Mouse (Mus musculus) embryonic facial prominence, embryonic 14.5 days (tissue): Measurements from ENCODE around the gene Tmprss9. TPM values are rescaled to one million over a fixed set of nuclear protein-coding genes. Genes with fewer than 3 reads are reported as not detected.

Experiments used
- ATAC-seq: fragments of 200-750 bp; cut with Nextera tagmentation; 2 replicates; pipeline ENCODE4 v1.8.0; 2017; ENCODE audit warnings: low read depth, moderate number of reproducible peaks, moderate TSS enrichment
- DNase-seq: peaks from one replicate; pipeline ENCODE4 v3.0.0-alpha.2; 2015; ENCODE audit warnings: low spot score
- H3K27ac ChIP-seq: fragments of 300-500 bp; sonication (generic); replicated peaks from 2 replicates; pipeline ENCODE4 v1.5.1; 2014; ENCODE audit warnings: low read depth, mild to moderate bottlenecking, low read length, moderate library complexity
- H3K27me3 ChIP-seq: fragments of 300-500 bp; sonication (generic); replicated peaks from 2 replicates; pipeline ENCODE4 v1.6.1; 2014; ENCODE audit warnings: low read length; ENCODE audit not compliant: control insufficient read depth, insufficient read depth
- H3K36me3 ChIP-seq: fragments of 300-500 bp; sonication (generic); 2 replicates; pipeline ENCODE4 v1.6.1; 2014; ENCODE audit warnings: low read length, mixed read lengths; ENCODE audit not compliant: control insufficient read depth, insufficient read depth
- H3K4me1 ChIP-seq: fragments of 300-500 bp; sonication (generic); 2 replicates; pipeline ENCODE4 v1.6.1; 2014; ENCODE audit warnings: antibody characterized with exemption, low read length; ENCODE audit not compliant: control insufficient read depth, insufficient read depth
- H3K4me2 ChIP-seq: fragments of 300-500 bp; sonication (generic); 2 replicates; pipeline ENCODE4 v1.6.1; 2014; ENCODE audit warnings: low read depth, mild to moderate bottlenecking, low read length, moderate library complexity, mixed read lengths
- H3K4me3 ChIP-seq: fragments of 300-500 bp; sonication (generic); 2 replicates; pipeline ENCODE4 v1.5.1; 2014; ENCODE audit warnings: low read depth, mild to moderate bottlenecking, low read length
- H3K9ac ChIP-seq: fragments of 300-500 bp; sonication (generic); 2 replicates; pipeline ENCODE4 v1.6.1; 2014; ENCODE audit warnings: low read depth, mild to moderate bottlenecking, low read length, moderate library complexity, mixed read lengths
- H3K9me3 ChIP-seq: fragments of 300-500 bp; sonication (generic); 2 replicates; pipeline ENCODE4 v1.6.1; 2016; ENCODE audit warnings: low read length; ENCODE audit not compliant: control insufficient read depth
- WGBS: fragments of 180-500 bp; shearing (Covaris S2); extraction: QIAGEN DNeasy Blood & Tissue Kit; methylation state at CpG from one replicate; pipeline ENCODE4 v1.1.7; 2014; 5-methylcytosine and 5-hydroxymethylcytosine counted together
- polyA plus RNA-seq: library from polyadenylated mRNA; unstranded; fragments of >200 nt; fragmentation: Nextera tagmentation; extraction: Ambion mirVana; gene quantifications from 2 replicates; pipeline ENCODE4 v1.2.1, GENCODE M21; 2014

Gene Tmprss9
- polyA plus RNA-seq, 1 experiment from 2014 or later: 0.06 TPM

DNA sequence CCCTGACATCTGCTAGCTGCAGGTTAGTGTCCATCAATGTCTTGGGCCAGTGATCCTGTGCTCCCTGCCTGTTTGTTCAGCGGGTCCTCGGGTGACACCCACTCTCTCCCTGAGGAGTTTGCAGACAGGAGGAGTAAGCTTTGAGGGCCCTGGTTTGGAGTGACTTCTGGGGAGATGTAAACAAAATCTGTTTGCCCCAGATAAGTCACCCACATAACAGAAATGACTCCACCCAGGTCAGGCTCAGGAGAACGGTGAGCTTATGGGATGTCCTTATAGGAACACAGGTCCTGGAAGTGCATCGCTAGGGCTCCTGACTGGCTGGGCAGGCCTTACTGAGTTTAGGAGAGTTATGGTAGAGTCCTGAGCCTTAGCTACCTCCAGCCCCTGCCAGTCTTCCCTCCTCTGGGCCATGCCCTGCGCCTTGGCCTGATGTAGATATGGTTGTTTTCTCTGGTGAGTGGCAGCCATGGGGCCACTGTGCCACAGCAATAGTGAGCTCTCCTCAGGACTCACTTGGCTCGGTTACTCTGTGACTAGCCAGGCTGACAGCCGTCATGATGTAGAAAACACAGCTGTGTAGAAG, 13.2 kb upstream of the Tmprss9 start:
- H3K4me3 ChIP-seq: no peak overlapping the region
- H3K27me3 ChIP-seq: no peaks in the 10 kb centered on the region
- H3K9me3 ChIP-seq: no peaks in the 10 kb centered on the region
- peak overlapping the region; percentile 40; the same call in 1 of the 2 replicates for H3K9ac ChIP-seq
- H3K27ac ChIP-seq: peak overlapping the region; percentile 58; the same call in 1 of the 2 replicates
- no peak overlapping the region for H3K4me2 ChIP-seq
- peaks cover 22% of the 10 kb centered on the region for H3K4me1 ChIP-seq
- WGBS: 73% methylated on average over 7 of the region's 7 CpGs
- DNase-seq: no peak
- no peak for ATAC-seq
- peaks cover 19% of the 10 kb centered on the region for H3K36me3 ChIP-seq

- Histone ChIP-seq H3K9me3 (no peaks in the 10 kb centered on the region), H3K4me3 (no peak overlapping the region), H3K27me3 (no peaks in the 10 kb centered on the region), H3K27ac (no peak overlapping the region), H3K9ac (no peak overlapping the region), H3K4me2 (no peak overlapping the region), H3K36me3 (peaks cover 51% of the 10 kb centered on the region), H3K4me1 (no peaks in the 10 kb centered on the region)
- ATAC-seq (no peak), DNase-seq (no peak)
- 95% methylated on average over 5 of the region's 5 CpGs for WGBS
Measured at GRCm38 (mm10) chr10:80862305-80862704, 9.3 kb upstream of the Tmprss9 start.

GRCm38 (mm10) chr10:80864446-80864845, 7.2 kb upstream of the Tmprss9 start:
- no peak for ATAC-seq
- no peak for DNase-seq

GRCm38 (mm10) chr10:80870993-80871392, 655 bp upstream of the Tmprss9 start:
- Histone ChIP-seq H3K27ac (no peak overlapping the region), H3K9me3 (no peaks in the 10 kb centered on the region), H3K4me3 (no peak overlapping the region), H3K36me3 (peaks cover 16% of the 10 kb centered on the region; the same call in 1 of the 2 replicates), H3K4me2 (no peak overlapping the region), H3K4me1 (no peaks in the 10 kb centered on the region), H3K27me3 (no peaks in the 10 kb centered on the region), H3K9ac (no peak overlapping the region)
- DNase-seq (no peak), ATAC-seq (no peak)
- WGBS: 80% methylated on average over 1 of the region's 6 CpGs

More at GRCm38 (mm10) chr10:80864446-80864845, 7.2 kb upstream of the Tmprss9 start:
- no peaks in the 10 kb centered on the region for H3K27me3 ChIP-seq
- no peak overlapping the region for H3K9ac ChIP-seq
- H3K27ac ChIP-seq: no peak overlapping the region
- H3K4me2 ChIP-seq: no peak overlapping the region
- WGBS: 84% methylated on average over 16 of the region's 16 CpGs
- no peaks in the 10 kb centered on the region for H3K4me1 ChIP-seq
- no peak overlapping the region for H3K4me3 ChIP-seq
- no peaks in the 10 kb centered on the region for H3K9me3 ChIP-seq
- H3K36me3 ChIP-seq: peaks cover 60% of the 10 kb centered on the region

DNA sequence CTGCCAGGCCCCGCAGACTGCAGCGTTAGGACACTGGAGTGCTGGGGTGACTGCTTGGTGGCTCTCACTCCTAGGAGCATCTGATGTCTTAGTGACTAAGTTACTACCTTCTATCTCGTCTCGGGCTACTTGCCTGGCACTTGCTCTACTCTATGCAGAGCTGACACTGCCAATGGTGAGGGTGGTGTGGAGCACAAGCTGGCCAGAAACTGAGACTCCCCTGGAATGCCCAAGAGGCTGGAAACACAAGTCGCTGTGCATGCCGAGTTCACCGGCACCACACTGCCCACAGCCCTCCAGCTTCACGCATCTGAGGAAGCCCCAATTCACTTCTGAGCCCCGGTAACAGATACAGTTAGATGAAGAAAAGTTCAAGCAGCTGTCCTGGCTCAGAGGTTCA, 2.4 kb downstream of the Tmprss9 start:
- H3K4me2 ChIP-seq: no peak overlapping the region
- DNase-seq: no peak
- no peak for ATAC-seq
- H3K27me3 ChIP-seq: no peaks in the 10 kb centered on the region
- no peak overlapping the region for H3K9ac ChIP-seq
- no peak overlapping the region for H3K27ac ChIP-seq
- no peaks in the 10 kb centered on the region for H3K9me3 ChIP-seq
- 66% methylated on average over 9 of the region's 9 CpGs for WGBS
- no peaks in the 10 kb centered on the region for H3K36me3 ChIP-seq
- no peak overlapping the region for H3K4me3 ChIP-seq
- H3K4me1 ChIP-seq: no peaks in the 10 kb centered on the region

DNA sequence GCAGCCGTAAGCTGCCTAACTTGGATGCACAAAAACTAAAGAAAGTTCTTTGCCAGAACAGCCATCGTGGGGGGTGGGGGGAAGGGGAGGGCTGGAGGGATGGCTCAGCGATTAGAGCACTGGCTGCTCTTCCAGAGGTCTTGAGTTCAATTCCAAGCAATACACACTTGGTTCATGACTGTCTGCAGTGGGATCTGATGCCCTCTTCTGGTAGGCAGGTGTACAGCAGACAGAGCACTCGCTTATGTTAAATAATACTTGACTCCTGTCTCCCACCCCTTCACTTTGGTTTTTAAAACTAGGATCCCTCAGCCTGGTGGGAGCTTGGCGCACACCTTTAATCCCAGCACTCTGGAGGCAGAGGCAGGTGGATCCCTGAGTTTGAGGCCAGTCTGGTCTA, 4.4 kb downstream of the Tmprss9 start:
- Histone ChIP-seq H3K27ac (no peak overlapping the region), H3K36me3 (no peaks in the 10 kb centered on the region), H3K4me2 (no peak overlapping the region), H3K9me3 (no peaks in the 10 kb centered on the region), H3K27me3 (no peaks in the 10 kb centered on the region), H3K4me3 (no peak overlapping the region), H3K9ac (no peak overlapping the region), H3K4me1 (no peaks in the 10 kb centered on the region)
- DNase-seq (peak; percentile 32), ATAC-seq (no peak)
- WGBS: 24% methylated on average over 5 of the region's 5 CpGs

DNA sequence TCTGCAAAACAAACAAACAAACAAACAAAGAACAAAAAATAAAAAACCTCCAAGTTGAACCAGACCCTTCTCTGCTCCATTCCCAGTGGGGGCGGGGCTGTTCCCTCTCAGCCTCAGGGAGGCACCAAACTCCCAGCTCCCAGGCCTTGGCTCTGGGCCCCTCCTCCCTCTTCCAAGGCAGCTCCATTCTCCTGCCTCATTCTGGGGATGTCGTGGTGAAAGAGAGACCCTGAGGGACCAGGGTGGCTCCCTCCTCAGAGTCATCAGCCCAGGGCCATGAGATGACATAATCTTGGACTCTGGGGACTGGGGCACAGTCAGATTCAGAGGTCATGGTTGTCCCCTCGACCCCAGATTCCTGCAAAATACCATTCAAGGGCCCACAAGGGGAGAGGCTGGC, 4.9 kb downstream of the Tmprss9 start:
- Histone ChIP-seq H3K4me3 (no peak overlapping the region), H3K27ac (no peak overlapping the region), H3K27me3 (no peaks in the 10 kb centered on the region), H3K4me1 (no peaks in the 10 kb centered on the region), H3K9me3 (no peaks in the 10 kb centered on the region), H3K9ac (no peak overlapping the region), H3K36me3 (no peaks in the 10 kb centered on the region), H3K4me2 (no peak overlapping the region)
- ATAC-seq (no peak), DNase-seq (no peak)
- WGBS: 28% methylated on average over 3 of the region's 3 CpGs

- H3K4me1 ChIP-seq: no peaks in the 10 kb centered on the region
- no peak overlapping the region for H3K4me2 ChIP-seq
- 17% methylated on average over 5 of the region's 5 CpGs for WGBS
- H3K27ac ChIP-seq: no peak overlapping the region
- no peak overlapping the region for H3K9ac ChIP-seq
- H3K27me3 ChIP-seq: no peaks in the 10 kb centered on the region
- H3K9me3 ChIP-seq: no peaks in the 10 kb centered on the region
- no peak overlapping the region for H3K4me3 ChIP-seq
- DNase-seq (peak; percentile 67), ATAC-seq (peak; percentile 41; the same call in 1 of the 2 replicates)
- H3K36me3 ChIP-seq: no peaks in the 10 kb centered on the region
Measured at GRCm38 (mm10) chr10:80880131-80880641, 8.5 kb downstream of the Tmprss9 start.

GRCm38 (mm10) chr10:80880901-80881300, 9.3 kb downstream of the Tmprss9 start:
- no peak for DNase-seq
- WGBS: 76% methylated on average over 2 of the region's 2 CpGs
- no peak overlapping the region for H3K4me3 ChIP-seq

More at GRCm38 (mm10) chr10:80880901-80881300, 9.3 kb downstream of the Tmprss9 start:
- H3K4me2 ChIP-seq: no peak overlapping the region
- no peak overlapping the region for H3K9ac ChIP-seq
- H3K27ac ChIP-seq: no peak overlapping the region
- H3K36me3 ChIP-seq: no peaks in the 10 kb centered on the region
- no peak for ATAC-seq
- H3K4me1 ChIP-seq: no peaks in the 10 kb centered on the region
- H3K9me3 ChIP-seq: no peaks in the 10 kb centered on the region
- no peaks in the 10 kb centered on the region for H3K27me3 ChIP-seq
